Mouse (Mus musculus) E14TG2a.4 (cell line): ENCODE results near the gene Ptcd2.

Experiments used
- CTCF ChIP-seq: conservative IDR thresholded peaks from 2 replicates; pipeline ENCODE4 v1.5.1; 2014; ENCODE audit warnings: low read length
- NANOG ChIP-seq: IDR thresholded peaks from 2 replicates; pipeline ENCODE4 v1.6.1; 2014; ENCODE audit warnings: borderline replicate concordance, low read length, mixed read lengths
- POU5F1 ChIP-seq: IDR thresholded peaks from 2 replicates; pipeline ENCODE4 v1.6.1; 2014; ENCODE audit warnings: low read length, borderline replicate concordance

DNA sequence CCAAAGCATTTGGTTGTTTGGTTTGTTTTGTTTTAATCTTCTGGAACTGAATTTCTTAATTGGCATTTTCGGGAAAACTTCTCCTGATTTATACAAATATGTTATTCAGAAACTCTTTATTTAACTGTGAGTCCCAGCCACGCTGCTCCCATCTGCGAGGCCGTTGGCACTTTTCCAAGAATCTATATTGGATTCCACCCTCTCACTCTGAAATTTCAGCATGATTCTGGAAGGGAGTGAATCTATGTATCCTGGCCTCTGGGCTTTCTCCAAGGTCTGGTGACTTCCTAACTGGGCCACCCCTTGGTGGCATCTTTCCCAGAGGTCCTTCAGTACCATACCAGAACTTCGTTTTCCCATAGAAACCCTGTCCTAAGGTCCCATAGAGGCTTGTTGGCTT lies 40.7 kb downstream of the Ptcd2 start:
- TF ChIP-seq POU5F1 (no peak), CTCF (no peak), NANOG (no peak)
